Mouse (Mus musculus): ENCODE measurements around the gene Olfr1032. TPM values are rescaled to one million over a fixed set of nuclear protein-coding genes. Genes with fewer than 3 reads are reported as not detected.
"Not testable (repeated sequence)": the region's sequence is repeated elsewhere in the genome, so short reads cannot be mapped to it uniquely, and the experiment has no call there.

Gene Olfr1032
- not detected in 2 replicates for polyA plus RNA-seq (2016; fragmentation: Nextera tagmentation; extraction: Ambion mirVana)

- H3K4me2 ChIP-seq = no peak within 1 kb of the TSS
- no peaks in the 10 kb centered on the region for H3K9me3 ChIP-seq
- no peak within 1 kb of the TSS for H3K27ac ChIP-seq
- no peaks in the 10 kb centered on the region for H3K27me3 ChIP-seq
- 87% methylated on average over 7 of the region's 7 CpGs for WGBS
- H3K4me3 ChIP-seq (replicated peaks) = no peak within 1 kb of the TSS
- H3K4me1 ChIP-seq (replicated peaks) = no peaks in the 10 kb centered on the region
- H3K9ac ChIP-seq (replicated peaks) = no peak within 1 kb of the TSS
- no peaks in the 10 kb centered on the region for H3K36me3 ChIP-seq
- ATAC-seq (ENCODE audit: insufficient number of reproducible peaks, insufficient read depth, low FRiP score, low TSS enrichment, low read depth) = no peak
Measured at GRCm38 (mm10) chr2:86005240-86005639, at the start of gene Olfr1032. Gene Olfr1032, plus strand, starts transcription at chr2:86005540.

- no peak within 1 kb of the TSS for H3K4me2 ChIP-seq
- H3K36me3 ChIP-seq = no peaks in the 10 kb centered on the region
- H3K4me3 ChIP-seq (replicated peaks) = no peak within 1 kb of the TSS
- H3K9me3 ChIP-seq = no peaks in the 10 kb centered on the region
- no peak for ATAC-seq (ENCODE audit: insufficient number of reproducible peaks, insufficient read depth, low FRiP score, low TSS enrichment, low read depth)
- no peak within 1 kb of the TSS for H3K9ac ChIP-seq (replicated peaks)
- H3K27me3 ChIP-seq = no peaks in the 10 kb centered on the region
- 82% methylated on average over 2 of the region's 2 CpGs for WGBS
- H3K4me1 ChIP-seq (replicated peaks) = no peaks in the 10 kb centered on the region
- H3K27ac ChIP-seq = no peak within 1 kb of the TSS
Measured at GRCm38 (mm10) chr2:85973595-85973994, 31.7 kb upstream of the Olfr1032 start, which contains the start of gene Olfr1029. Gene Olfr1029, plus strand, starts transcription at chr2:85973895.

GRCm38 (mm10) chr2:85978976-85979375 lies 26.4 kb upstream of the Olfr1032 start, which contains the start of gene Olfr1030:
Gene Olfr1030, plus strand, starts transcription at chr2:85979276.
- Histone ChIP-seq H3K9ac (replicated peaks) (no peak within 1 kb of the TSS), H3K4me3 (replicated peaks) (no peak within 1 kb of the TSS), H3K36me3 (no peaks in the 10 kb centered on the region), H3K9me3 (no peaks in the 10 kb centered on the region), H3K4me2 (no peak within 1 kb of the TSS), H3K27ac (no peak within 1 kb of the TSS), H3K27me3 (no peaks in the 10 kb centered on the region), H3K4me1 (replicated peaks) (no peaks in the 10 kb centered on the region)
- ATAC-seq (ENCODE audit: insufficient number of reproducible peaks, insufficient read depth, low FRiP score, low TSS enrichment, low read depth) = no peak
- 65% methylated on average over 1 of the region's 1 CpGs for WGBS

GRCm38 (mm10) chr2:85990004-85990403 lies 15.3 kb upstream of the Olfr1032 start, which contains the start of gene Olfr1031:
Gene Olfr1031, plus strand, starts transcription at chr2:85990304.
- Histone ChIP-seq H3K27ac (no peak within 1 kb of the TSS), H3K36me3 (no peaks in the 10 kb centered on the region), H3K4me1 (replicated peaks) (no peaks in the 10 kb centered on the region), H3K9me3 (no peaks in the 10 kb centered on the region), H3K27me3 (no peaks in the 10 kb centered on the region), H3K4me3 (replicated peaks) (no peak within 1 kb of the TSS), H3K9ac (replicated peaks) (no peak within 1 kb of the TSS), H3K4me2 (no peak within 1 kb of the TSS)
- ATAC-seq (ENCODE audit: insufficient number of reproducible peaks, insufficient read depth, low FRiP score, low TSS enrichment, low read depth) = no peak
- WGBS = 58% methylated on average over 3 of the region's 3 CpGs

GRCm38 (mm10) chr2:86020406-86020805 lies 15.1 kb downstream of the Olfr1032 start, which contains the start of gene Olfr1033:
Gene Olfr1033, plus strand, starts transcription at chr2:86020633.
- Histone ChIP-seq H3K4me2 (peak within 1 kb of the TSS; percentile 54), H3K4me3 (replicated peaks) (peak within 1 kb of the TSS; percentile 37)
- not testable (repeated sequence) for H3K9ac ChIP-seq (replicated peaks); H3K4me1 ChIP-seq (replicated peaks); ATAC-seq (ENCODE audit: insufficient number of reproducible peaks, insufficient read depth, low FRiP score, low TSS enrichment, low read depth); H3K27me3 ChIP-seq; H3K9me3 ChIP-seq; H3K36me3 ChIP-seq; H3K27ac ChIP-seq
- 6% methylated on average over 11 of the region's 11 CpGs for WGBS

GRCm38 (mm10) chr2:86021518-86021917 lies 16.2 kb downstream of the Olfr1032 start:
- H3K36me3 ChIP-seq; ATAC-seq (ENCODE audit: insufficient number of reproducible peaks, insufficient read depth, low FRiP score, low TSS enrichment, low read depth); H3K4me1 ChIP-seq (replicated peaks); H3K4me3 ChIP-seq (replicated peaks); H3K27me3 ChIP-seq; H3K9ac ChIP-seq (replicated peaks); H3K9me3 ChIP-seq; H3K4me2 ChIP-seq; H3K27ac ChIP-seq: not testable (repeated sequence)
- 86% methylated on average over 4 of the region's 9 CpGs for WGBS

- no peak within 1 kb of the TSS for H3K9ac ChIP-seq (replicated peaks)
- ATAC-seq (ENCODE audit: insufficient number of reproducible peaks, insufficient read depth, low FRiP score, low TSS enrichment, low read depth) = no peak
- no peaks in the 10 kb centered on the region for H3K4me1 ChIP-seq (replicated peaks)
- H3K27ac ChIP-seq = no peak within 1 kb of the TSS
- H3K9me3 ChIP-seq = no peaks in the 10 kb centered on the region
- no peaks in the 10 kb centered on the region for H3K36me3 ChIP-seq
- H3K27me3 ChIP-seq = no peaks in the 10 kb centered on the region
- H3K4me2 ChIP-seq = no peak within 1 kb of the TSS
- H3K4me3 ChIP-seq (replicated peaks) = no peak within 1 kb of the TSS
Measured at GRCm38 (mm10) chr2:86045561-86045960, 40.2 kb downstream of the Olfr1032 start, which contains the start of gene Olfr1034. Gene Olfr1034, plus strand, starts transcription at chr2:86045861.

GRCm38 (mm10) chr2:86050777-86051176 lies 45.4 kb downstream of the Olfr1032 start:
- H3K4me2 ChIP-seq; H3K9me3 ChIP-seq; H3K4me3 ChIP-seq (replicated peaks); H3K4me1 ChIP-seq (replicated peaks); ATAC-seq (ENCODE audit: insufficient number of reproducible peaks, insufficient read depth, low FRiP score, low TSS enrichment, low read depth); H3K27ac ChIP-seq; H3K27me3 ChIP-seq; H3K9ac ChIP-seq (replicated peaks); H3K36me3 ChIP-seq: not testable (repeated sequence)

Other genes with a start within 250 kb of the Olfr1032 start
- not detected in 2 replicates for gene Olfr1012, start 242.8 kb upstream of the Olfr1032 start, polyA plus RNA-seq (2016; fragmentation: Nextera tagmentation; extraction: Ambion mirVana)
- not detected in 2 replicates for gene Olfr1013, start 238.4 kb upstream of the Olfr1032 start, polyA plus RNA-seq (2016; fragmentation: Nextera tagmentation; extraction: Ambion mirVana)
- gene Olfr1014, start 232.8 kb upstream of the Olfr1032 start, polyA plus RNA-seq (2016; fragmentation: Nextera tagmentation; extraction: Ambion mirVana) = not detected in 2 replicates
- not detected in 2 replicates for gene Olfr1015, start 223.5 kb upstream of the Olfr1032 start, polyA plus RNA-seq (2016; fragmentation: Nextera tagmentation; extraction: Ambion mirVana)
- not detected in 2 replicates for gene Olfr1016, start 203.0 kb upstream of the Olfr1032 start, polyA plus RNA-seq (2016; fragmentation: Nextera tagmentation; extraction: Ambion mirVana)
- gene Olfr1018, start 187.1 kb upstream of the Olfr1032 start, polyA plus RNA-seq (2016; fragmentation: Nextera tagmentation; extraction: Ambion mirVana) = not detected in 2 replicates
- gene Olfr1019, start 160.1 kb upstream of the Olfr1032 start, polyA plus RNA-seq (2016; fragmentation: Nextera tagmentation; extraction: Ambion mirVana) = not detected in 2 replicates
- gene Olfr1020, start 158.5 kb upstream of the Olfr1032 start, polyA plus RNA-seq (2016; fragmentation: Nextera tagmentation; extraction: Ambion mirVana) = not detected in 2 replicates
- not detected in 2 replicates for gene Olfr1022, start 136.9 kb upstream of the Olfr1032 start, polyA plus RNA-seq (2016; fragmentation: Nextera tagmentation; extraction: Ambion mirVana)
- gene Olfr1023, start 119.9 kb upstream of the Olfr1032 start, polyA plus RNA-seq (2016; fragmentation: Nextera tagmentation; extraction: Ambion mirVana) = not detected in 2 replicates
- not detected in 2 replicates for gene Olfr1024, start 100.5 kb upstream of the Olfr1032 start, polyA plus RNA-seq (2016; fragmentation: Nextera tagmentation; extraction: Ambion mirVana)
- gene Olfr1025-ps1, start 90.3 kb upstream of the Olfr1032 start, polyA plus RNA-seq (2016; fragmentation: Nextera tagmentation; extraction: Ambion mirVana) = not detected in 2 replicates
- not detected in 2 replicates for gene Olfr1026, start 84.0 kb upstream of the Olfr1032 start, polyA plus RNA-seq (2016; fragmentation: Nextera tagmentation; extraction: Ambion mirVana)
- not detected in 2 replicates for gene Olfr1028, start 55.1 kb upstream of the Olfr1032 start, polyA plus RNA-seq (2016; fragmentation: Nextera tagmentation; extraction: Ambion mirVana)
- gene Olfr1029, start 31.6 kb upstream of the Olfr1032 start, polyA plus RNA-seq (2016; fragmentation: Nextera tagmentation; extraction: Ambion mirVana) = not detected in 2 replicates
- not detected in 2 replicates for gene Olfr1030, start 26.3 kb upstream of the Olfr1032 start, polyA plus RNA-seq (2016; fragmentation: Nextera tagmentation; extraction: Ambion mirVana)
- not detected in 2 replicates for gene Olfr1031, start 15.2 kb upstream of the Olfr1032 start, polyA plus RNA-seq (2016; fragmentation: Nextera tagmentation; extraction: Ambion mirVana)
- gene Olfr1033, start 15.1 kb downstream of the Olfr1032 start, polyA plus RNA-seq (2016; fragmentation: Nextera tagmentation; extraction: Ambion mirVana) = not detected in 2 replicates
- 0.04 TPM in 1 of 2 replicates, not detected in the other for gene Olfr1034, start 40.3 kb downstream of the Olfr1032 start, polyA plus RNA-seq (2016; fragmentation: Nextera tagmentation; extraction: Ambion mirVana)
- gene Olfr1036, start 68.5 kb downstream of the Olfr1032 start, polyA plus RNA-seq (2016; fragmentation: Nextera tagmentation; extraction: Ambion mirVana) = not detected in 2 replicates
- not detected in 2 replicates for gene Olfr1037, start 81.8 kb downstream of the Olfr1032 start, polyA plus RNA-seq (2016; fragmentation: Nextera tagmentation; extraction: Ambion mirVana)
- gene Olfr1039, start 130.4 kb downstream of the Olfr1032 start, polyA plus RNA-seq (2016; fragmentation: Nextera tagmentation; extraction: Ambion mirVana) = not detected in 2 replicates
- gene Olfr1040, start 141.2 kb downstream of the Olfr1032 start, polyA plus RNA-seq (2016; fragmentation: Nextera tagmentation; extraction: Ambion mirVana) = not detected in 2 replicates
- not detected in 2 replicates for gene Olfr1042, start 156.3 kb downstream of the Olfr1032 start, polyA plus RNA-seq (2016; fragmentation: Nextera tagmentation; extraction: Ambion mirVana)
- gene Olfr1043, start 162.0 kb downstream of the Olfr1032 start, polyA plus RNA-seq (2016; fragmentation: Nextera tagmentation; extraction: Ambion mirVana) = not detected in 2 replicates
- not detected in 2 replicates for gene Olfr1044, start 172.3 kb downstream of the Olfr1032 start, polyA plus RNA-seq (2016; fragmentation: Nextera tagmentation; extraction: Ambion mirVana)
- not detected in 2 replicates for gene Olfr52, start 180.1 kb downstream of the Olfr1032 start, polyA plus RNA-seq (2016; fragmentation: Nextera tagmentation; extraction: Ambion mirVana)
- not detected in 2 replicates for gene Olfr1045, start 197.5 kb downstream of the Olfr1032 start, polyA plus RNA-seq (2016; fragmentation: Nextera tagmentation; extraction: Ambion mirVana)
- gene Olfr1046, start 213.8 kb downstream of the Olfr1032 start, polyA plus RNA-seq (2016; fragmentation: Nextera tagmentation; extraction: Ambion mirVana) = not detected in 2 replicates
- gene Olfr1047, start 225.9 kb downstream of the Olfr1032 start, polyA plus RNA-seq (2016; fragmentation: Nextera tagmentation; extraction: Ambion mirVana) = not detected in 2 replicates
- not detected in 2 replicates for gene Olfr1048, start 234.7 kb downstream of the Olfr1032 start, polyA plus RNA-seq (2016; fragmentation: Nextera tagmentation; extraction: Ambion mirVana)